Mouse (Mus musculus): Measurements from ENCODE around the gene Fam234a. TPM values are rescaled to one million over a fixed set of nuclear protein-coding genes. Genes with fewer than 3 reads are reported as not detected.
"Not testable (repeated sequence)": the region's sequence is repeated elsewhere in the genome, so short reads cannot be mapped to it uniquely, and the experiment has no call there.

The Fam234a gene
- polyA plus RNA-seq, 1 experiment: 47.2 TPM

DNA sequence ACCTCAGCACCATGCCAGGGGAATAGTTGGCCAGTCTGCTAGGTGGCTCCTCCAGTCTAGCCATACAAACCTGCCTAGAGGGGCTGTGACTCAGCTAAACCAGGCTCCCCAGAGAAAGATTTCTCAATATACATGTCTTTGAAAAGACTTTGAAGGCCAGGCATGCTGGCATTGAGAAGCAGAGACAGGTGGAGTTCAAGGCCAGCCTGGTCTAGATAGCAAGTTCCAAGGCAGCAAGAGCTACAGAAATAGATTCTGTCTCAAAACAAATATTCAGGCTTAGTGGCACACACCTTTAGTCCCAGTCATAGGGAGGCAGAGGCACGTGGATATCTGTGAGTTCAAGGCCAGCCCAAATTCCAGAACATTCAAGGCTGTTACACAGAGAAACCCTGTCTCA lies 37.6 kb downstream of the Fam234a start:
- Histone ChIP-seq H3K27ac (ENCODE audit: insufficient read depth, low read length) (no peak overlapping the region), H3K4me3 (ENCODE audit: insufficient read depth, low read length) (no peak overlapping the region)
- TF ChIP-seq POLR2A (IDR thresholded peaks at IDR 0.05; ENCODE audit: low read depth, low read length) (no peak), CTCF (IDR thresholded peaks at IDR 0.05; ENCODE audit: borderline replicate concordance, insufficient read depth, low read length) (no peak)

DNA sequence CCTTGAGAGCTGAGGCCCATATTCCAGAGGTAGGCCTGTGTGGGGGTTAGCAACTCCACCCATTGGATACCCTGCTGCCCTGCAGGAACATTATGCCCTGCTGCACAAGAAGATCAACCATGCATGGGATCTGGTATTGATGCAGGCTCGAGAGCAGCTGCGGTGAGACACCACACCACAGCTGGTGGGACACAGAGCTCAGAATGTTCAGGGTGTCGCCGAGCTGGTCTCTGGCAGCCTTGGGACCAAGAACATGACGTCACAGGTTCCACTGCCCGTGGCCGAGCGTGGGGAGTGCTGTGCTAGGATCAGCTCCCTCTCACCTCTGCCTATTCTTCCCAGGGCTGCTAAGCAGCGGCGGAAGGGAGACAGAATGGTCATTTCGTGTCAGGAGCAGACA lies 39.3 kb downstream of the Fam234a start:
- Histone ChIP-seq H3K27ac (ENCODE audit: insufficient read depth, low read length) (no peak overlapping the region), H3K4me3 (ENCODE audit: insufficient read depth, low read length) (no peak overlapping the region), H3K4me1 (ENCODE audit: control insufficient read depth, insufficient read depth, low read length) (no peaks in the 10 kb centered on the region)
- TF ChIP-seq CTCF (IDR thresholded peaks at IDR 0.05; ENCODE audit: borderline replicate concordance, insufficient read depth, low read length): no peak

More for the DNA sequence above, 37.6 kb downstream of the Fam234a start:
- no peaks in the 10 kb centered on the region for H3K4me1 ChIP-seq (ENCODE audit: control insufficient read depth, insufficient read depth, low read length)

DNA sequence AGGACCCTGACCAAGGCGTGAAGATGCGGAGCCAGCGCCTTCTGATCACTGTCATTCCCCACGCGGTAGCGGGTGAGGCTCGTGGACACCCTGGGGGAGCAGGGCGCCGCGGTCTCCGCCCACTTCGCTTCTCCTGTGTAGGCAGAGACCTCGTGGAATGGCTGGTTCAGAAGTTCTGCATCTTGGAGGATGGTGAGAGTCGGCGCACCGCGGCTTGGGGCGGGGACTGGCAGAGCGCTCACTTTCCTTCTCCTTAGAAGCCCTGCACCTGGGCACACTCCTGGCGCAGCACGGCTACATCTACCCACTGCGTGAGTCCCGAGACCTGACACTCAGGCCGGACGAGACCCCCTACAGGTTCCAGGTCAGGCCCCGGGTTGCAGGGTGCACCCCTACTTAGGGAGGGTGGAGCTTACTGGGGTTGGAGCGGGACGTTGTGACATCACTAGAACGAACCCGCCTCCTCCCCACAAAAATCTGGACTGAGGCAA lies 40.7 kb downstream of the Fam234a start:
- peak overlapping the region; percentile 60 for H3K4me3 ChIP-seq (ENCODE audit: insufficient read depth, low read length)
- TF ChIP-seq CTCF (IDR thresholded peaks at IDR 0.05; ENCODE audit: borderline replicate concordance, insufficient read depth, low read length) (no peak), POLR2A (IDR thresholded peaks at IDR 0.05; ENCODE audit: low read depth, low read length) (no peak)
- H3K27ac ChIP-seq (ENCODE audit: insufficient read depth, low read length): no peak overlapping the region
- H3K4me1 ChIP-seq (ENCODE audit: control insufficient read depth, insufficient read depth, low read length): no peaks in the 10 kb centered on the region

DNA sequence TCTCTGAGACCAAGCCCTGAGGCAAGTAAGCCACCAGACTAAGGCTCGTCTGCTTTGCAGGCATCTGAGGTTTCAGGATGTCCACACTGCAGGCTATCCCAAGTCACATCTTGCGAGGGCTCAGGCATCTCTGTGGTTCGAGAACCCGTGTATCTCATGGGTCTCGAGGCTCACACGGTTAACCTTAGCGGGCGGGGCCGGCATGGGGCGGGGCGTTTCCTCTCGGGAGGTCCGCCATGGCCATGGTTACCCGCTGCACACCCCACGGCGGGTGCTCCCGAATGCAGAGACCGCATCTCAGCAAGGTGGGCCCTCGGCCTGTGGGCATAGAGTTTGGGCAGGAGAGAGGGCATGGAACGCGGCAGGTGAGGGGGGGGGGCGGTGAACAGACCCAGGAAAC lies 41.3 kb downstream of the Fam234a start, which contains the start of gene Rgs11:
Rgs11 (plus strand) TSS at position 215 of the 400 bp plus-strand sequence.
- Histone ChIP-seq H3K4me1 (ENCODE audit: control insufficient read depth, insufficient read depth, low read length) (no peaks in the 10 kb centered on the region), H3K27ac (ENCODE audit: insufficient read depth, low read length) (no peak within 1 kb of the TSS), H3K4me3 (ENCODE audit: insufficient read depth, low read length) (peak within 1 kb of the TSS; percentile 60)
- TF ChIP-seq POLR2A (IDR thresholded peaks at IDR 0.05; ENCODE audit: low read depth, low read length): peak; percentile 22; the same call in 1 of the 2 replicates
- TF ChIP-seq CTCF (IDR thresholded peaks at IDR 0.05; ENCODE audit: borderline replicate concordance, insufficient read depth, low read length): no peak

DNA sequence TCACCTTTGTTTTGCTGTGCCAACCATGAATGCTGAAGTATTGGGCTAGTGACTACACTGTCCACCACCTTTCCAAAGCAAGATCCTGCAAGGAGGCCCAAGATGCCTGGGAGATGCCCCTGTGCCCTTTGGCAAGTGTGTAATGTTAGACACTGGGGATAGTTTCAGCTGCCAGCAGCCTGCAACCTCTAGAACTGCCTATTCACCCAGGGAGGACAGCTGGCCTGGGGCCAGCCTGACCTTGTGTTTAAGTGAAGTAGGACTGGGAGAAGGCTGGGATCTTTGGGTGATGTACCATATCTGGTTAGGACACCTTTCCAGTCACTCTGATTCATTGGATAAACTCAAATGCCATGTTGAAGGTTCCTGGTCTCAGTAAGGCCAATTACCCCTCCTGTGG lies 42.0 kb downstream of the Fam234a start:
- TF ChIP-seq CTCF (IDR thresholded peaks at IDR 0.05; ENCODE audit: borderline replicate concordance, insufficient read depth, low read length): no peak
- Histone ChIP-seq H3K4me1 (ENCODE audit: control insufficient read depth, insufficient read depth, low read length) (no peaks in the 10 kb centered on the region), H3K27ac (ENCODE audit: insufficient read depth, low read length) (no peak overlapping the region), H3K4me3 (ENCODE audit: insufficient read depth, low read length) (no peak overlapping the region)

DNA sequence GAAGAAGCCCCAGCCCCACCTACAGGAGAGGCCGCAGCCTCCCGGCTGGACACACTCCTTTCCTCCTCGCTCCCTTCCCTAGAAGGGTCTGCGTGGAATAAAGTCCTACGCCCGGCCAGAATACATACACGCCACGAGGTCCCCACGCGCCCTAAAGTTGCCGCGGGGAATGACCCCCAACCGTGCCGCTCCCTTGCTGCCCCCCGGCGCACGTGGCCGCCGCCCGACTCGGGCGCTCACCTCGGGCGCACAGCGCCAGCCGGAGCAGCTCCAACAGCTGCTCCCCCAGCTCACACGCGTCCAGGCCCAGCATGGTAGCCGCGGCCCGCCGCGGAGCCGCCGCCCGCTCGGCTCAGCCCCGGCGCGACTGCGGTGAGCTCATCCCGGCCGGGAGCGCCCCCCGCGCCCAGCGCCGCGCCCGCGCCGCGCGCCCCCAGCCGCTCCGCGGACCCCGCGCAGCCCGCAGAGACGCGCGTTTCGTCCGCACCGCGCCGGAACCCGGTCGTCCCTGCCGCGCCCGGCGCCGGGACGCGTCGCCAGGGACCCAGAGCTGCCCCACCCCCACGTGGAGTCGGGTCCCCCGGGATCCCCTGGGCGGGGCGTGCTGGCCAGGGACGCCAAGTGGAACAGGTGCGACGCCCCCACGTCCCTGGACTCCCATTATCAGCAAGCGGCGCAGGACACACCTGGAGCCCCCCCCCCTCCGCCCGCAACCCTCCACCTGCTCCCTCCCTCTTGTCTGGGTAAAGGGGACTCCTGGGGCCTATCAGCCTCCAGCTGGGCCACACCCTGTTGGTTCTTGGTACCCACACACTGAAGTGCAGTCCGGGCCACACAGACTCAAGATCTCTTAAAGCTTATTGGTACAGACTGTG lies 43.0 kb downstream of the Fam234a start:
- Histone ChIP-seq H3K4me3 (ENCODE audit: insufficient read depth, low read length) (peak overlapping the region; percentile 42), H3K27ac (ENCODE audit: insufficient read depth, low read length) (no peak overlapping the region), H3K4me1 (ENCODE audit: control insufficient read depth, insufficient read depth, low read length) (no peaks in the 10 kb centered on the region)
- TF ChIP-seq CTCF (IDR thresholded peaks at IDR 0.05; ENCODE audit: borderline replicate concordance, insufficient read depth, low read length) (no peak), POLR2A (IDR thresholded peaks at IDR 0.05; ENCODE audit: low read depth, low read length) (no peak)

DNA sequence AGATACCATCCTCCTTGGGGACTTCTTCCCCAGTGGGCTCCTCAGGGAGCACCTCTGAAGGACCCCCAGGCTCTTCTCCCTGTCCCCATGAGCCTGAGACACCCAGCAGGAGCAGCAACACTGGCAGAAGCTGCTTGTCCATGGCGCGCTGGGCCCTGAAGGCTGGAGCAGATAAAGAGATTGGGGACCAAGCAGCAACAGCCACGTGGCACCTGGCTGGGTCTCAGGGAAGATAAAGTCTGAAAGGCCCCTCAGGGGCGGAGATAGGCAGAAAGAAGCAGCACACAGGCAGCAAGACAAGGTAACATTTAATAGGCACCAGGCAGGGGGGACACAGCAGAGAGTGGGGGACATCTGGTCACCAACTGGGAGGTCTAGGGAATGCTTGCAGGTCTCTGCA lies 45.1 kb downstream of the Fam234a start, which contains the start of gene Pdia2:
Pdia2 (minus strand) TSS at position 196 of the 400 bp plus-strand sequence.
- no peaks in the 10 kb centered on the region for H3K4me1 ChIP-seq (ENCODE audit: control insufficient read depth, insufficient read depth, low read length)
- no peak for TF ChIP-seq POLR2A (IDR thresholded peaks at IDR 0.05; ENCODE audit: low read depth, low read length)
- no peak for TF ChIP-seq CTCF (IDR thresholded peaks at IDR 0.05; ENCODE audit: borderline replicate concordance, insufficient read depth, low read length)
- H3K4me3 ChIP-seq (ENCODE audit: insufficient read depth, low read length): no peak within 1 kb of the TSS
- H3K27ac ChIP-seq (ENCODE audit: insufficient read depth, low read length): no peak within 1 kb of the TSS

DNA sequence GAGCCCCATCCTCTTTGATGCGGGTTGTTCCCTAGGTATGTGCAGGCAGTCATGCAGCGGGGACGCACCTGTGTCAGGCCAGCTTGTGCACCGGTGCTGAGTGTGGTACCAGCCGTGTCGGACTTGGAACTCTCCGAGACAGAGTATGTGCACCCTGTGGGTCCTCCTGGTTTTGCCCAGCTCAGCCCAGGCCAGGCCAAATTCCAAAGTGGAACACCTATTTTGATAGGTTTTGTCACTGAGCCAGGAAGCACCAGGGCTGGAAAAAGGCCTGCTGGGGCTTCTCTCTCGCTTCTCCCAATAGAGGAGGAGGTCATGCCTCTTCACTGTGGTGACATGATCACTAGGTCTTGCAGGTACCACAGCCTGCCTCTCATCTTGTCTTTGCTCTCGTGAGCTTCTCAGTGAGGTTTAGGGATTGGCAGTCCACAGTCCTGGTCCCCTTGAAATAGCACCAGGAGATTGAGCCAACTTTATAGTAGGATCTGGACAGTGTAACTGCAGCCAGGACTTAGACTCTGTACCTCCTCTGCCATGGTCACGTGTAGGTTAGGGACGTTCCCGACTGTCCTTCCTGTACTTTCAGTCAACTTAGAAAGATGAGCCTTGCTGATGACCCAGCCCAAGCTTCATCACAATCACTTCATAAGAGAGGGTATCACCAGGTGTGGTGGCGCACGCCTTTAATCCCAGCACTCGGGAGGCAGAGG lies 51.4 kb downstream of the Fam234a start:
- Histone ChIP-seq H3K27ac (ENCODE audit: insufficient read depth, low read length) (no peak overlapping the region), H3K4me3 (ENCODE audit: insufficient read depth, low read length) (no peak overlapping the region), H3K4me1 (ENCODE audit: control insufficient read depth, insufficient read depth, low read length) (no peaks in the 10 kb centered on the region)
- TF ChIP-seq POLR2A (IDR thresholded peaks at IDR 0.05; ENCODE audit: low read depth, low read length) (no peak), CTCF (IDR thresholded peaks at IDR 0.05; ENCODE audit: borderline replicate concordance, insufficient read depth, low read length) (no peak)

DNA sequence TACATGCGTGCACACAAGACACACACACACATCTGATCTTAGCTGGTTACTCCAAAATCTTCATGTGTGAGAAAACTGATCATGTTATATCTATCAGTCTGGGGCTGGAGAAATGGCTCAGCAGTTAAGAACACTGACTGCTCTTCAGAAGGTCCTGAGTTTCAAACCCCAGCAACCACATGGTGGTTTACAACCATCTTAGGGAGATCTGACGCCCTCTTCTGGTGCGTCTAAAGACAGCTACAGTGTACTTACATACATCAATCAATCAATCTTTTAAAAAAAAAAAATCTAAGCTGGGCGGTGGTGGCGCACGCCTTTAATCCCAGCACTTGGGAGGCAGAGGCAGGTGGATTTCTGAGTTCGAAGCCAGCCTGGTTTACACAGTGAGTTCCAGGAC lies 52.6 kb downstream of the Fam234a start:
- not testable (repeated sequence) for H3K4me3 ChIP-seq (ENCODE audit: insufficient read depth, low read length); H3K4me1 ChIP-seq (ENCODE audit: control insufficient read depth, insufficient read depth, low read length); H3K27ac ChIP-seq (ENCODE audit: insufficient read depth, low read length)
